Mouse (Mus musculus): ENCODE measurements around the gene Rbbp9.

Rbbp9 gene

DNA sequence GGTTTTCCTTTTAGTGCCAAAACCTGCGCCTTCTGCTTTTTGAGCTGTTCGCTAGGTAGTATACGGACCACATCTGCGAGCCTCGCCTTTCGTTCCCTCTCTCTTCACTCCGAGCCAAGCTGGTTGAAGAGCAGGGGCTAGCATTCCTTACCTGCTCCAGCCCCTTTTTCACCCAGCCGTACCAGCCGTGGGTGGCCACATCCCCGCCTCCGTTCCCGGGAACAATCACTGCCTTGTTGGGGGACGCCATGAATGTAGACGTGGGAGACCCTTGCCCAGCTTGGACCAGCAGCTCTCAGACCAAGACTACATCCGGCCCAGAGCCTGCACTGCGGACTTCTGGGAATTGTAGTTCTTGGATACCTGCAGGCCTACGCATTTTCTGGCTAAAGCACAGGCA is at the start of gene Rbbp9:
Gene Rbbp9 (minus strand): TSS at position 341 of the 400 bp plus-strand sequence.
- DNase-seq (ENCODE audit: low read depth): peak; percentile 79

DNA sequence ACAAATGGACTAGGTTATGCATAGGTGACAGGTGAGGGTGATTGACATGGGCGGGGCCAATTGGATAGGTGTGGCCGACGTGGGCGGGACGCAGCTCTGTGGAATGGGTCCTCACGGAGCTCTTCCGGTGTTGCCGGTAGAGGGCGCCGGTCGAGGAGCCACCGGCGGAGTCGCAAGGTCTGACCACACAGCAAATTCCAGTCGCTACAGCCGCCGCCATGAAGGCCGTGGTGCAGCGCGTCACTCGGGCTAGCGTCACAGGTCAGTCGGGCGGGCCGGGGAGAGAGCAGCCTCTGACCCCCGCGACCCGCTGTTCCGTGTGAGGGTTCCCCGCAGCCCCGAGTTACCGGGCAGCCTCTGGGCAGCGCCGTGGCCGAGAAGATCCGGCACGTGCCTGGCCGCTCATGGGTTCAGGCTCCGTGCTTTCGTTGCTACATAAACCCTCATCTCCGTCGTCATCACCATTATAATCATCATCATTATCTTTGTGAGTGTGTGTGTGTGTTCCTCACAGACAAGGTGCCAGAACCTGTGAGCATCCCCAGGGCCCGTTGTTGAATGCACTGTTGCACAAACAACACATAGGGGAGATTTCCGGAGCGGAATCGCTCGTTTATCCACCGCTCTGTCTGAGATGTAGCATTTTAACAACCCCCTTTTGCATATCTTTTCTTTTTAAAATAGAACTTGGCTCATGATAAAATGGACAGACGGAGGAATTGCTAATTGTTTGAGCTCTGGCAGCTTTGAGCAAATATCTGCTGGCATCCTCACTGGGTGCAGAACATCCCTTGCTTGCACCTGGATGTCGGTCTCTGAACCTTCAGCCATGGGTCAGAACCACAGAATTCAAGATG is 49.4 kb upstream of the Rbbp9 start, which contains the start of gene Dtd1:
Gene Dtd1 (plus strand): TSS at position 67 of the 857 bp plus-strand sequence.
- peak; percentile 92 for DNase-seq (ENCODE audit: low read depth)

DNA sequence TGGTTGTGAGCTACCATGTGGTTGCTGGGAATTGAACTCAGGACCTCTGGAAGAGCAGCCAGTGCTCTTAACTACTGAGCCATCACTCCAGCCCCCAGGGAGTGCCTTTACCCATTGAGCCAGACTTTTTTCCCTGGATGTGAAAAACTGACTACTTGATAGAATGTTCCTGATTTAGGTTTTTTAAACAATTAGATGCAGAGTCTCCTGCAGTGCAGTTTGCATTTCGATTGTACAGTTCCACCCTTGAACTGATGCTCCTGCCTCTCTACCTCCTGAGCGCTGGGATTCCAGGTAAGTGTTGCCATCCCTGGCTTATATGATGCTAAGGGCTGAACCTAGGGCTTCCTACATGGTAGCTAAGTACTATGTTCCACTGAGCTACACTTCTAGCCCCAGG is 47.3 kb upstream of the Rbbp9 start:
- DNase-seq (ENCODE audit: low read depth): no peak

DNA sequence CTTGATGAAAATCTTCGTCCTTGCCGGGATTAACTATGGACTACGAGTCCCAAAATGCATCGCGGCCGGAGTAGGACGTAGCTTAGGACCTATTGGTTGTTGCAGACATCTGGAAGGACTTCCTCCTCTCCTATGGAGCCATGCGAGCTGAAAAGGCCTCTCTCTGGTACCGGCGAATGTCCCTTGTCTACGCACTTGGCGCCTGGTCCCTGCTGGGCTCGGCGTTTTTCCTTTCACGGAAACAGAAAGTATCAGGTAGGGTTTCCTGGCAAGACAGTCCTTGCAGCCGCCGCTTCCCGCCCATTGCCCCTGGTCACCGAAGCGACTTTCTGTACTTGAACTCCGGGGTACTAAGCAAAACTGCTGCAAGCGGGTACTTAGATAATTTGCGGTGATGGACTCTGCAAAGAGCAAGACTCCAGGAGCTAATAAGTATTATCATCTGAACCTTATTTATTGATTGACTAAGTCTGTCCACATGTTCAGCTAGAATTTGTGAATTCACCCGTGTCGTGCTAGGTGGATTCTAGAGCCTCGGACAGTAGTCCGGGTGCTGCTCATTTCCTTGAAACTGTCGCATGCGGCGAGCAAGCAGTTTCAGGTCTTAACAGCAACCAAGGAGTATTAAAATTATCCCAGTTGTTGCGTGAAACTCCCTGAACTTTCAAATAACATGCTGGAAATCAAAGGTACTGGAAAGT is 43.4 kb upstream of the Rbbp9 start, which contains the start of gene Smim26:
Gene Smim26 (plus strand): TSS at position 104 of the 701 bp plus-strand sequence.
- DNase-seq (ENCODE audit: low read depth): peak; percentile 83

DNA sequence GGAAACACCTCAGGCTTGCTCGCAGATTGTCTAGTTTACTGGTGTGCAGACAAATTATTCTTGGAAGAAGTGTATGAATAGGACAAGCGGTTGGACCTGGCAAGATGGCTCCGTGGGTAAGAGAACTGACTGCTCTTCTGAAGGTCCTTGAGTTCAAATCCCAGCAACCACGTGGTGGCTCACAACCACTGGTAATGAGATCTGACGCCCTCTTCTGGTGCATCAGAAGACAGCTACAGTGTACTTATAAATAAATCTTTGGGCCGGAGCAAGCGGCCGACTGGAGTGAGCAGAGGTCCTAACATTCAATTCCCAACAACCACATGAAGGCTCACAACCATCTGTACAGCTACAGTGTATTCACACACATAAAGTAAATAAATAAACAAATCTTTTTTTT is 42.4 kb upstream of the Rbbp9 start:
- peak; percentile 4 for DNase-seq (ENCODE audit: low read depth)

DNA sequence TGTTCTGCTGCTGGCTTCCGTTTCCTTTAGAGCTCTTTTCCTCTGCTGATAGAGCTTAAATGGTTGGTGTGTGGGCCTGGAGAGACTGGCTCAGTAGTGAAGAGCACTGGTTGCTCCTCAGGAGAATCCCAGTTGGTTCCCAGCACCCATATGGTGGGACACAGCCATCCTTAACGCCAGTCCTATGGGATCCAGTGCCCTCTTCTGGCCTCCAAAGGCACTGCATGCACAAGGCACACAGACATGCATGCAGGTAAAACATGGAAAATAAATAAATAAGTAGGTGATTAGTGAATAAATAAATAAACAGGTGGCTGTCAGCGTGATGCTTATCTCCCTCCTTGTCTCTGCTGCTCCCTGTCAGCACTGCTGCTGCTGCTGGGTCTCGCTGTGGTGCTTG is 38.1 kb upstream of the Rbbp9 start:
- DNase-seq (ENCODE audit: low read depth): no peak

DNA sequence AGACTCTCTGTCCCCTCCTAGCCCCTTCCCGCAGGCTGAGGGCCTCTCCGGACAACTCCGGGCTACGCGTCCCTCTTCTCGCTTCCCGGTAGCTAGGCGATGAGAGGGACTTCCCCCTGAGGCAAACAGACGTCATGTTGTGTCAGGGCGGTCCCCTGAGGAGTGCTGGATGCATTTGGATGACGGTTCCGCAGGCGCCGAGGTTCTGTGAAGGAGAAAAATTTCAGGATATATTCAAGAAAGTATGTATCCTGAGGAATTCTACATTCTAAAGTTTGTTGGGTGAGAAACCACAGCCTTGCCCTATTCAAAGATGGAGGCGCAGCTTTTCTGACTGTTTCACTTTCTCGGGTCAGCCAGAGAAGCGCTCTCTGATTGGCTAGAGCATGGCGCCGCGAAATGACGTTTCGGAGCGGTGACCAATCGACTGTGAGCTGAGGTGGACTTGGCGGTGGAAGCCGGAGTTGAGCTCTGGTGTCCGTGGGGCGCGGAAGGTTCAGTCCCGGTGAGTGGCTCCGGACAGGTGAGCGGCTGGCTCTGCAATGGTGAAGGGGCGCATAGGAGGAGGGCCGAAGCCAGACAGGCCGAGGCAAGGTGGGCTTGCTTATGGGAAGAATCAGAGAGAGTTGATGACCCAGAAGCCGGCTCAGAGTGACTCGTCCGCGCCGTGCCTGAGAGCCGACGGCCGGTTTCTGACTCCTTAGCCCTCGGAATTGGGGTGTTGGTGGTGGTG is 5.3 kb upstream of the Rbbp9 start, which contains the start of gene Sec23b:
Gene Sec23b (plus strand): TSS at position 410 of the 733 bp plus-strand sequence.
- peak; percentile 97 for DNase-seq (ENCODE audit: low read depth)

DNA sequence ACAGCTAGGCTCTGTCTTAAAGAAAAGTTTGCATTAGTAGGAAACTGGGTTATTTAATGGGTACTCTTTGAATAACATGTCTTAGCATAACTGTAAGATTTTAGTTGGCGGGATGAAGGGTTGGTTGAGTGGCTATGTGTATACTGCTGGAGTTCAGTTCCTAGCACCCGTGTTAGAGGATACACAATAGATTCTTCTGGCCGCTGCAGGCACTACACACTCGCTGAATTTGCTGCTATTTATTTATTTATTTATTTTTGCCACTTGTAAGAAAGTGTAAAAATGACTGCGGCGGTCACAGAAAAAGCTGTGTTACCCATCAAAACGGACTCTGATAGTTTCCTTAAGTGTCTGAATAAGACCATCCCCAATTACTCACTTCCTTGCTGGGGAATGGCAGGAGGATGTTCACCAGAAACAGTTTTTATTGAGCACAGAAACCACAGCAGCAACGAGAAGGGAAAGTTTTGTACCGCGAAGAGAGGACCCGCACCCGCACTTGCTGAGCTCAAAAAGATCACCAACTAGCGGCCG is 4.7 kb upstream of the Rbbp9 start:
- no peak for DNase-seq (ENCODE audit: low read depth)

DNA sequence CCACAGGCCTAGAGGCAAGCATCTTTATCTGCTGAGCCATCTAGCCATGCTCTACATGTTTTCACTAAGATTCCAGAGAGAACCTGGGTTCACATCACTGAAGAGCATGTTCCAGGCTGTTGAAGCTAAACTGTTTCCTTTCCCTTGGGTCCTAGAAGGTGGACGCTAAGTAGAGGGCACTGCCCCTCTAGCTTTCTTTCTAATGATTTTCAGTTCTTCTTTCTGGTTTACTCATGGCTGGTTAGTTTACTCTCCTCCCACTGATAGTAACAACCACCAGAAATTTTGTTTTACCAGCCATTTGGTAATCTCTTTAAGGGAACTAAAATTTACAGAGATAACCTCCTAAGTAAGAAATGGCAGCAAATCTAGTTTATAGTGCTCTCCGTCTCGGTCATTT is 3.2 kb upstream of the Rbbp9 start:
- no peak for DNase-seq (ENCODE audit: low read depth)

DNA sequence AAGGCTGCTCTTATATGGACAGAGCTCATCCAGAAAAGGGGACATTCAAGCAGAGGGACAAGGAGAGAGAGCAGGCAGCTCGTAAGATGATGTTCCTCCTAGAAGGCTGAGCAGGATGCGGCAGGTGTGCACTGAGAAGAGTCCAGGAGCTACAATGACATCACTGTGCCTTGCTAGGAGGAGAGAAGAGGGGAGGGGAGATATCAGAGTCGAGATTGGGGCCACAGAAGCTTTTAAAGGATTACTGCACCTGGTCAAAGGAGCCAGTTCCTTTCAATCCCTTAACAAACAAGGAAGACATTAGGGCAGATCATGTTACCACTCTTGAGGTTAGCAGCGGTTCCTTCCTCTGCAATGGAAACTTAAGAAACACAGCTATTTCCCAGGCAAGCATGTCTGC is 3.1 kb downstream of the Rbbp9 start:
- no peak for DNase-seq (ENCODE audit: low read depth)

DNA sequence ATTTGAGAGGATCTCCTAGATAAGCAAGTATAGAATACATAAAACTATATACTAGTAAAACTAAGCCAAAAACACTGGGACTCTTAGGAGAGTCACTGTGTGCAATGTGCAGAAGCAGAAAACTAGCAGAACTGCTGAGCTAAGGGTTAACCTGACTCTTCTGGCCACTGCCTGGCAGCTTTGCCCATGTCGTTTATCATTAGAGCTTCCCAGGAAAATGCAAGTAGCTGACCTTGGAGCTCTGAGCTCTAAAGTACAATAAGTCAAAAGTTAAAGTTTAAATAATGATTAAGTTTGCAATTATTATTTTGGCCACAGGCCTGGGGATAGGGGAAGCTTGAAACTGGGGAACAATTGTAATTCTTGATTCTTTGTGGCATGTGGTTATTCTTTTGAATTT is 5.2 kb downstream of the Rbbp9 start:
- DNase-seq (ENCODE audit: low read depth): no peak

DNA sequence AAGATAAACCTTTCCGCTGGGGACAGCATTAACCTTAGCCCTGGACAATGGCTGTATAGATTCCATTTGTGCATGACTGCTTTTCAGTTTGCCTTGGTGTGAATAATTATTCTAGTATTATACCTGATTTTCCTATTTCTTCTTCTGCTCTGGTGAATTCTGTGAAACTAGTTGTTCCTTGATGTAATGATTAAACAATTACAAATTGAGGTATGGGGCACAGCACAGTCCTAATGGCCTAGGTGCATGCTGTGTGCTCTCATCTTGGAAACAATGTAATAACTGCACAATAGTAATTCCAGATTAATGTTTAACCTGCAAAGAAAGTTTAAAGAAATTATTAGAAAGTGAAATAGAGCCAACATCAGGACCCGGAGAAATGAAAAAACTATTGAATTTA is 5.6 kb downstream of the Rbbp9 start:
- DNase-seq (ENCODE audit: low read depth): no peak

DNA sequence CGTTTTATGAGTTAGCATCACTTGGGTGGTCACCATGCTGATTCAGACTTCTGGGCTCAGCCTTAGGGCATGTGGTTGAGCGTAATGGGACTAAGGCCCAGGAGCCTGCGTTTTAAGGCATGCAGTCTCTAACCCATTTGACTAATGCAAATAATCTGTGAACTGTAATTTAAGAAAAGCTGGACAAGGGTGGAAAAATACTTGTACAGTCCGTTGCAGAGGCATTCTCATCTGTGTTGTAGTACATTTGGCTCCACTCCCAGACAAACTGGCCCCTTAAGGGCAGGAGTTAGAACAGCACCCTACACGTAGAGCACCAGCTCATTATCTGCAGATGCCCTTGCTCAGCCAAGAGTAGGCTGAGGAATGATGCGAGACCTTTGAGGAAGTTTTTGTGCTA is 6.0 kb downstream of the Rbbp9 start:
- DNase-seq (ENCODE audit: low read depth): peak; percentile 89

DNA sequence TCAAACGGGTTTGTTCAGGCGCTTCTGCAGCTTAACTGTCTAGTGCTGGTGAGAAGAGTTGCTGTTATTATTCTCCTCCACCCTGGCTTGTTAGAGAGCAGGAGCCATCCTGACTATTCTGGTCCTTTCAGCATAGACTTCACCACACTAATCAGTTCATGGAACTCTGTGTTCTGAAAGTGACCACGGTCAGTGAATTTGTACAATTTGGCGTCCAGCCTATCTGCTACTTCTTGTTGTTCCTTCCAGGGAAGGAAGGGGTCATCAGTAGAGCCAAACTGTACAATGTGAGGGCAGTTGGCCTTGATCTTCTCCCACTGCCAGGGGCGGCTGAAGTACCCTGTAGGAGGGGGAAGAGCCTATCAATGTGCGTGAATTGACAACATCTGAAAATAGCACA is 7.0 kb downstream of the Rbbp9 start:
- DNase-seq (ENCODE audit: low read depth): no peak

DNA sequence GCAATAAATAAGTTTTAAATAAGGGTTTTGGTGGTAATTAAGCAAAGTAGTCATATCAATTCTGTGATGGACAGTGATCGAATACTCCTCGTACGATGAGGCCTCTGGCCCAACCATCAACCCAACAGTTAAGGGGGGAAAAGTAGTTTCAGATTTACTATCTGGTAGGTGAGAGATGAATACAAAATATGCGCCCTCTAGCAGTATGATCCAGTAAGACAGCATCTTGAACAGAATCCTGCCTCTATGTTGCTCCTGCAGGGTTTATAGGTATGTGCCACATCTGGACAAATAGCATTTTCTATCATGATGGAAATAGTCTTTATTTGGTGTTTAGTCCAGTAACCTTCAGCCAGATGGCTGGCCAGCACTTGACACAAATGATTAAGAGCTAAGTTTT is 9.4 kb downstream of the Rbbp9 start:
- peak; percentile 40 for DNase-seq (ENCODE audit: low read depth)

DNA sequence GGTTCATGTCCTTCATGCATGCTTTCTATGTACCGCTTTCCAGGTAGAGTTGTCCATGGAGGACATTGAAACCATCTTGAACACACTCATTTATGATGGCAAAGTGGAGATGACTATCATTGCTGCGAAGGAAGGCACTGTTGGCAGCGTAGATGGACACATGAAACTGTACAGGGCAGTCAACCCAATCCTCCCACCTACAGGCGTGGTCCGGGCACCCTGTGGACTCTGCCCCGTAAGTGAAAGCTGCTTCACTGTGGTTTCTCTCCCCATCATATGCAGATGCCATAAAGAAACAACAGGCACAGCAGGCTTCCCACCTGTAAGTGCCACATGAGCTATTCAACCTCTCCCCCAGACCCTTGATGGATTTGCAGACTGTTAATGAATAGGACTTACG is 13.5 kb downstream of the Rbbp9 start:
- no peak for DNase-seq (ENCODE audit: low read depth)

DNA sequence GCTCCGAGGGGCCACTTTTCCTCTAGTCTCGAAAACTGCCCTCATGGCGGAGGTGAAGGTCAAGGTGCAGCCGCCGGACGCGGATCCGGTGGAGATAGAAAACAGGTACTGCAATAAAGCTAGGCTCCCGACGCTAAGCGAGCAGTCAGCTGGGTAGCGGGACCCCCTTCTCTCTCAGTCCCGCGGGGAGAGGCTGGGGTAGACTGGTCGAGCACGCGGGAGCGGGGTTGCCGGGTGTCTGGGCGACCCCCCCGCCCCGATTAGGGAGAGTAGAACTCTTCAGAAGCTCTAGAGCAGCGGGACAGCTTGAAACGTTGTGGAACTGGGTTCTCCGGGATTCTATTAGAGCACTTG is 22.9 kb downstream of the Rbbp9 start:
- no peak for DNase-seq (ENCODE audit: low read depth)

DNA sequence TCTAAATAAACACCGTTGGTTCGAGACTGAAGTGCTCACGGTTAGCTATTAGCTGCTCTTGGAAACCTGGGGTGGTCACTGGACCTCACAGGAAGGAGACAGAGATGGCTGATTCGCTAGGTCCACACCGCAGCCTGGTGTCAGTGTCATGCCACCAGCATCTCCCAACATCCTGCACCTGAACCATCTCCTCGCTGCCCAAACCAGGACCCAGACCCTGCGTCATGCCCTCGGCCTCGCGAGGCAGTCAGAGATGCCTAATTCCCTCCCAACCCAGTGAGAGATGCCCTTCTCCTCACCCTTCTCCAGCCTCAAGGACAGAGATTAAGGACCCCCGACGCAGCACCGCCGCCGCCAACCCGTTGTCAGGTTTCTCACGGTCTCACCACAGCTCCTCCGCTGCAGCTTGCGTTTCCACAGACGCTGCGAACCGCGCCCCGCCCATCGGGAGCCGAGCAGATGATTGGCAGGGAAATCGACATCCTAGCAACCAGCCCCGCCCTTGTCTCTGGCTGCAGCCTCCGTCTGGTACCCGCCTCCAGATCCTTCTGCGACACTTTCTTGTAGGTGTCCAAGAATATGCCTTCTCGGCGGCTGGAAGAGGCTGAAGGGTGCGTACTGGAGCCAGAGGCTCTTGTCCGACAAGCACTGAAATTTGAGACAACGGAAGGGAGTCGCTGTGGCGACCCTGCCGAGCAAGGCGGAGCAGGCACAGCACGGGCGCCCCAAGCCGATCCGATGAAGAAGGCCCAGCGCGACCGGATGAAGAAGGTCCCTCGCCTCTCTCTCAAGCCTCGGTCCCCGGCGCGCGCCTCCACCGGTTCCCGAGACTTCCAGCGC is 23.5 kb downstream of the Rbbp9 start, which contains the start of the genes Dzank1 and Polr3f:
Gene Dzank1 (minus strand): TSS at position 434 of the 840 bp plus-strand sequence.
Gene Polr3f (plus strand): TSS at position 738 of the 840 bp plus-strand sequence.
- DNase-seq (ENCODE audit: low read depth): peak; percentile 96

DNA sequence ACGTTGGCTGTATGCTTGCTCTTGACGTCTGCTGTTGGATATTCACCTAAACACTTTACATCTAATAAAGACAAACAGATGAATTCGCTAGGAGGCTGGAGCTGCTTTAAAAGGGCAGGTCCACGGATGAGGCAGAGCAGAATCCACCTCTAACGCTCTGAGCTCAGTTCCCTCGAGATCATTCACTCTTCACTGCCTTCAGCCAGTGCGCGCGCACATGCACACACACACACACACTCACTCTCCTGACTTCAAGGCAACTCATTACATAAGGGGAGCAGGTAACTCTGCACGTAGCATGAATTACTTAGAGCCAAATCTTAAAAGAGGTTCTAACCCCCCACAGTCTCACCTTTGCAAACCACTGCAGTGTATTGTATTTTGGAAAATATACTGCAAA is 24.8 kb downstream of the Rbbp9 start:
- no peak for DNase-seq (ENCODE audit: low read depth)

DNA sequence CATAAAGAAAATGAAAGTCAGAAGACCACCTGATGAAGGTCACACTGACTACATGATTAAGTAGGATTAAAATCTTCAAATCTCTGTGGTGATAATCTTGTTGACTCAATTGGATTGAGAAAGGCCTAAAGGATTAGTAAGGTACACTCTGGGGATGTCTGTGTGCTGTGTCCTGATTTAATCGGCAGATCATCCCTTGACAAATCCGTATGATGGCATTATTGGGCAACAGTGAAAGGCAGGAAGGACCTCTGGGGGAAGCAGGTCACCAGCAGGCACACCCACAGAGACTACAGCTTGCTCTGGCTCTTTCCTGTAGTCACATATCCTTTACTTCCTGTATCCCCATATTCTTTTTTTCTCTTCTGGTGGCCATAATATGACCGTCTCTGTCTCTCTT is 30.9 kb downstream of the Rbbp9 start:
- DNase-seq (ENCODE audit: low read depth): no peak

DNA sequence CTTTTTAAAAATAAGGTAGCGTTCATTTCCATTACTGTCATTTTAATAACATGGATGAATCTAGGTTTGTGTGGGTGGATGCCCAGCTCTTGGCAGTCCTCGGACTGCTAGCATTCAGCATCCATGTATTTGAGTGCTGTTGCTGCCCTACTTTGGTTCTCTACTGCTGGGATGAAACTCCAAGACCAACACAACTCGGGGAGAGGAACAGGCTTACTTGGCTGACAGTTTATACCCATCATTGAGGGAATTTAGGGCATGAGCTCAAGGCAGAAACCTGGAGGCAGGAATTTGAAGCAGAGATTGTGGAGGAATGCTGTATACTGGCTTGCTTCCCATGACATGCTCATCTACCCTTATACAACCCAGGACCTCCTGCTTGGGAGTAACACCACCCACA is 36.0 kb downstream of the Rbbp9 start:
- no peak for DNase-seq (ENCODE audit: low read depth)
